Mouse (Mus musculus) ES-Bruce4 (cell line): ENCODE results near the gene Kdm2b.

Experiments used
- CTCF ChIP-seq: IDR thresholded peaks from one replicate; pipeline ENCODE4 v1.8.1; 2011; ENCODE audit warnings: low read depth, low read length
- EP300 ChIP-seq: IDR thresholded peaks from 2 replicates; pipeline ENCODE4 v1.6.1; 2011; ENCODE audit warnings: low read depth, low read length; ENCODE audit not compliant: insufficient read depth
- POLR2A ChIP-seq: IDR thresholded peaks from one replicate; pipeline ENCODE4 v1.8.1; 2011; ENCODE audit warnings: low read length; ENCODE audit not compliant: insufficient read depth

- TF ChIP-seq POLR2A (no peak), CTCF (no peak), EP300 (no peak)
These were observed 27.7 kb downstream of the Kdm2b start for GRCm38 (mm10) chr5:122961905-122962304.
